Mouse (Mus musculus) midbrain, embryonic 13.5 days (tissue): ENCODE measurements at regions not wholly inside any gene's neighbourhood (a gene's known extent, or its start where the extent isn't known, plus 50 kb on each side); places are given as distances from the start of the nearest gene placed in this dataset.

Experiments used
- ATAC-seq: fragments of 200-750 bp; cut with Nextera tagmentation; 2 replicates; pipeline ENCODE4 v1.8.0; 2017; ENCODE audit warnings: mild to moderate bottlenecking, moderate TSS enrichment, moderate library complexity
- H3K27ac ChIP-seq: fragments of 300-500 bp; sonication (generic); 2 replicates; pipeline ENCODE4 v1.5.1; 2015; ENCODE audit warnings: inconsistent platforms, mild to moderate bottlenecking, moderate library complexity
- H3K27me3 ChIP-seq: fragments of 300-500 bp; sonication (generic); 2 replicates; pipeline ENCODE4 v1.6.1; 2015; ENCODE audit warnings: mild to moderate bottlenecking, inconsistent platforms
- H3K36me3 ChIP-seq: fragments of 300-500 bp; sonication (generic); 2 replicates; pipeline ENCODE4 v1.6.1; 2015; ENCODE audit warnings: mild to moderate bottlenecking, inconsistent platforms
- H3K4me1 ChIP-seq: fragments of 300-500 bp; sonication (generic); replicated peaks from 2 replicates; pipeline ENCODE4 v1.6.1; 2015; ENCODE audit warnings: inconsistent platforms
- H3K4me2 ChIP-seq: fragments of 300-500 bp; sonication (generic); replicated peaks from 2 replicates; pipeline ENCODE4 v1.6.1; 2015; ENCODE audit warnings: moderate library complexity, mild to moderate bottlenecking, inconsistent platforms
- H3K4me3 ChIP-seq: fragments of 300-500 bp; sonication (generic); replicated peaks from 2 replicates; pipeline ENCODE4 v1.5.1; 2015; ENCODE audit warnings: mild to moderate bottlenecking, inconsistent platforms
- H3K9ac ChIP-seq: fragments of 300-500 bp; sonication (generic); replicated peaks from 2 replicates; pipeline ENCODE4 v1.6.1; 2015; ENCODE audit warnings: mild to moderate bottlenecking, inconsistent platforms
- H3K9me3 ChIP-seq: fragments of 300-500 bp; sonication (generic); 2 replicates; pipeline ENCODE4 v1.6.1; 2016; ENCODE audit warnings: mild to moderate bottlenecking, inconsistent platforms
- WGBS: fragments of 180-500 bp; shearing (Covaris S2); methylation state at CpG from one replicate; pipeline ENCODE4 v1.1.7; 2015; 5-methylcytosine and 5-hydroxymethylcytosine counted together

DNA sequence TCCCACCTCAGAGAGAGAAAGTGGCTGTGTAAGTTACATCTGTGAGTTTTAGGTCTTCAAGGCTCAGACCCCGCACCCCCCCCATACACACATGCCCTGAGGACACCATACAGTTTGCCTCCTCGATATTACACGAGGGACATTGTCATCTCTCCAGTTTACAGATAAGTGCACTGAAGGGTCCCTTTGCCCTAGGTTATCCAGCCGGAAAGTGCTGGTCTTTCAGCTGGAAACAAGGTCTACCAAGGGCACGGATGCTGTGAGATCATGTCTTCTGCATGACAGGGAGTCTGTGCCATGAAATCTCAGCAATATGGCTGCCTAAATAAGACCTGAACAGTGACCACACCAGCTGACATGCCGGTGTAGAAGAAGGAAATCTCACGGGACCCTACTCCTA lies 329.8 kb downstream of the Gm49356 start:
- Histone ChIP-seq H3K36me3 (no peaks in the 10 kb centered on the region), H3K9me3 (no peaks in the 10 kb centered on the region), H3K27ac (no peak overlapping the region), H3K27me3 (no peaks in the 10 kb centered on the region), H3K9ac (no peak overlapping the region), H3K4me3 (no peak overlapping the region), H3K4me1 (no peaks in the 10 kb centered on the region), H3K4me2 (no peak overlapping the region)
- WGBS, result 82% methylated on average over 7 of the region's 7 CpGs
- ATAC-seq, result no peak

DNA sequence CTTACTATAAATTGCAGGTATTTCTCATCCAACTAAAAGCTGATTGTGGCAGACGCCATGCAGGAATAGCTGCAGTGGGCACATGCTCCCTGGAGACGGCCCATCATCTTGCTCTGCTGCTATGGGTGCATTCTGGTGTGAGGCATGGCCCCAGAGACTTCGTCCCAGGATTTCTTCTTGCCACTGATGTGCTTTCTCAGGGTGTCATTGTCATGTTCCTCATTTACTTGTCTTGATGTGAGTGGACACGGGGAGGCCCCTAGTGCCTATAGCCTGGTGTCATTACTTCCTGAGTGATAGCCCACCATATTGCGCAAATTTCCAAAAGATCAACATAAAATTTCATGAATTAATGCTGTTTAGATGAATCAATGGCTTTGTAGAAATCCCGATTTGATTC lies 336.5 kb downstream of the Gm49356 start:
- no peaks in the 10 kb centered on the region for H3K27me3 ChIP-seq
- no peaks in the 10 kb centered on the region for H3K4me1 ChIP-seq
- ATAC-seq, result no peak
- no peak overlapping the region for H3K4me2 ChIP-seq
- peaks cover 3% of the 10 kb centered on the region; the same call in 1 of the 2 replicates for H3K9me3 ChIP-seq
- H3K27ac ChIP-seq, result no peak overlapping the region
- no peak overlapping the region for H3K9ac ChIP-seq
- no peaks in the 10 kb centered on the region for H3K36me3 ChIP-seq
- H3K4me3 ChIP-seq, result no peak overlapping the region
- WGBS, result 86% methylated on average over 6 of the region's 6 CpGs

DNA sequence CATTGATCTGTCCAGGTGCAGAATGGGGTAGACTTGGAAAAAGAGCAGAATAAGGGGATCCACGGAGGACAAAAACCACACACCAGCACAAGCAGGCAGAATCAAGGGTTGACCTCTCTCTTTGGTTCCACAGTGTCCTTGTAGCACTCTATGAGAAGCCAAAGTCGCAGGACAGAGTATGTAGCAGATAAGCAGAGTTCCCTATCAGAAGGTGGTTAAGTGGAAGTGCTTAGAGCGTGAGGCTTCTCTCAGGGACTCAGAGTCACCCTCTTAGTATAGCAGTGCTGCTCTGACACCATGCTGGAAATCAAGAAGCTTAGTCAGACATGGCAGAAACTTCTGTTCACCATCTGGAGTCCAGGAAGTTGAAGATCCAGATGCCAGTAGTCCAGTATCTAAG lies 338.2 kb downstream of the Gm49356 start:
- Histone ChIP-seq H3K27ac (no peak overlapping the region), H3K9me3 (peaks cover 3% of the 10 kb centered on the region; the same call in 1 of the 2 replicates), H3K4me2 (no peak overlapping the region), H3K36me3 (no peaks in the 10 kb centered on the region), H3K4me1 (no peaks in the 10 kb centered on the region), H3K9ac (no peak overlapping the region), H3K27me3 (no peaks in the 10 kb centered on the region), H3K4me3 (no peak overlapping the region)
- WGBS, result 87% methylated on average over 3 of the region's 3 CpGs
- ATAC-seq, result no peak

DNA sequence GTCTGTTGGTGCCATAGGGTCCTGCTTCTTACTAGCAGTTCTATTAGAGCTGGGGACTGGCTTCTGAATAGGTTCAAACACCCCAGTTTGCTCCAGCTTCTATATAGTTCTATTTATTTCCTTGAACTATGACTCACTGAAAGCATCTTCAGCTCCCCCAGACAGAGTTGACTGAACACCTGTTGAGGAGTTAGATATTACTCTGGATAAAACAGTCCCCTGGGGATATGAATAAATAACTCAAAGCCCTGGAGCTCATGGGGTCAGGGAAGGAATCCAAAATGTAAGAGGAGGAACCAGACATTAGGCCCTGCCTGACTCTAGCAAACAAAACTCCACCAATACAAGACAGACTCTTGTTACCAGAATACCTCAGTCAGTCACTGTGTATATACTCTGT lies 341.4 kb downstream of the Gm49356 start:
- Histone ChIP-seq H3K27ac (no peak overlapping the region), H3K9ac (no peak overlapping the region), H3K4me1 (no peaks in the 10 kb centered on the region), H3K4me3 (no peak overlapping the region), H3K4me2 (no peak overlapping the region), H3K36me3 (no peaks in the 10 kb centered on the region), H3K27me3 (no peaks in the 10 kb centered on the region), H3K9me3 (peaks cover 14% of the 10 kb centered on the region; the same call in 1 of the 2 replicates)
- ATAC-seq, result no peak

DNA sequence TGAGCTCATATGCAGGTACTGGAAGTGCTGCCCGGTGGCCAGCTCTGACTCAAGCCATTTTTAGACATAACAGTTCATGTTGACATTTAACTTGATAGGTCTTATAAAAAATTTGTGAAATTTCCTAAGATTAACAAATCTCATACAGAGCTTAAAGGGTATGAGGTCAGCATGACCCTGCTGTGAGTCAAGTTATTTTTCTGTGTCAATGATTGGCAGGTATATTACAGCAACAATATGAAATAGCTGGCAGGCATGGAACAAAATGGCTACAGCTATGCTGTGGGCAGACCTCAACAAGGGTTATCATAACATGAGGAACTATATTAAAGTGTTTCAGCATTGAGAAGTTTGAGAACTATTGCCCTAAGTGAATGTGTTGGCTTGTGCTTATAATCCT lies 342.6 kb downstream of the Gm49356 start:
- WGBS, result 88% methylated on average over 1 of the region's 1 CpGs

DNA sequence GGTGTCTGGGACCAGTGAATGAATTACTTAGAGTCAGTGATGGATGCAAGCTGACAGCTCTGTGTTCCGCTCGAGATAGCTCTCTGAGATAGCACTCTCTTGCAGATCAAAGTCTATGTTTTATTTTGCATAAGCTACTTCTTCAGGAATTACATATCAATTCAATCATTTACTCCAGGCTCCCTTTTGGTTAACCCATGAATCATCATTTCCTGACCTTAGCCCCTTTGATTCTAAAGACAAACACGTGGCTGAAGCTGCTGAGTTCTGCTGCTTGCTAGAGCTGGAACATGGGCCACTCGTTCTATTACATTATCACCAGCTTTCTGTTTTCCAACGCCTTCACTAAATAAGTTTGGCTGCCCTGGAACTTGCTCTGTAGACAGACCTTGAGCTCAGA lies 343.2 kb downstream of the Gm49356 start:
- H3K27me3 ChIP-seq, result no peaks in the 10 kb centered on the region
- H3K9ac ChIP-seq, result no peak overlapping the region
- no peak overlapping the region for H3K4me2 ChIP-seq
- peaks cover 14% of the 10 kb centered on the region; the same call in 1 of the 2 replicates for H3K9me3 ChIP-seq
- no peak overlapping the region for H3K27ac ChIP-seq
- no peak for ATAC-seq
- H3K36me3 ChIP-seq, result no peaks in the 10 kb centered on the region
- H3K4me3 ChIP-seq, result no peak overlapping the region
- WGBS, result 80% methylated on average over 5 of the region's 5 CpGs
- H3K4me1 ChIP-seq, result no peaks in the 10 kb centered on the region

More for the DNA sequence above, 342.6 kb downstream of the Gm49356 start:
- Histone ChIP-seq H3K4me2 (no peak overlapping the region), H3K9ac (no peak overlapping the region), H3K9me3 (peaks cover 14% of the 10 kb centered on the region; the same call in 1 of the 2 replicates), H3K4me1 (no peaks in the 10 kb centered on the region), H3K4me3 (no peak overlapping the region), H3K27ac (no peak overlapping the region), H3K27me3 (no peaks in the 10 kb centered on the region), H3K36me3 (no peaks in the 10 kb centered on the region)
- no peak for ATAC-seq

DNA sequence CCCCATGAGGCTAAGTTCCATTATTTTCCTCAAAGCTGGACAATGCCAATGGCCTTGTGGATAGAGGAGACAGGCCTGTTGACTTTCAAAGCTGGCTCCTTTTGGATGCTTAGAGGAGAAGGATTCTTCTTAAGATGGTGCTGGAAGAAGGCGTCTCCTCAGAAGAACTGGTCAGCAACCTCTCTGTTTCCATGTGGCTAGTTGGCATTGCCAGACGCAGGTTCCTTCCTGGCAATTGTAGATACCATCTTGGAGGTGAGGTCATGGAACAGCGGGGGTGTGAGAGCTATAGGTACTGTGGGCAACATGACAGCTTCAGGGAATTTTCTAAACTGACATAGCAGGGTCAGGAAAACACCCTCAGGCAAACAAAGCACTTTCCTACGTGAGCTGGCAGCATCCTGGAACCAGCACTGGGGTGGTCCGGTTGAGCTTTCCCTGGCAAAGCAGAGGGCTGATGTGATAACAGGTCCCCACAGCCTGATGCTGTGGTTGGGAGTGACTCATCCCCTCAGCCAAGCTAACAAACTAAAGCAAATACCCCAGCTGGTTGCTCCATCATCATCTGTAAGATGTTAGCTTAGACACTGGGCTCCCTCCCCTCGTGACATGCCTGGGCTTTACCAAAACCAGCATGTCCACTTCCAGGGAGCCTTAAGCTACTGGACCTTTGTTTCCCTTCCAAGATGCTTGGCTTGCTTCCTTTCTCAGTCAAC lies 348.5 kb downstream of the Gm49356 start:
- no peak overlapping the region for H3K4me3 ChIP-seq

DNA sequence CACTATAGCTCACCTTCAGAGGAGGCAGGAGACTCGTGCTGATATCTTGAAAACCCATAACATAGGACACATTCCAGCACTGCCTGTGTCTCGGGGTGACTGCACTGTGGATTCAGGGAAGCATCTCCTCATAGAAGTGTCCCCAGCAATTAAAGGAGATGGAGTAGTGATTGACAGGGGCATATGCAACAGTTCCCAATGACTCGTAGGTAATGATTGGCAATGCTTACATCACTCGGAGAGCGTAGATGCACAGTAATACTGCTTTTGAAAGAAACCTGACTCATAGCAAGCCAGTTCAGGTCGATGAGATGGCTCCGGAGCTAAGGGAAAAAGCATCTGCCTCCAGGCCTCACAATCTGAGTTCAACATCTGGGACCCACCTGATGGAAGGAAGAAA lies 352.7 kb downstream of the Gm49356 start:
- 0 out of 2 replicates have a peak, but pooled peaks cover 5% of the 10 kb centered on the region for H3K4me1 ChIP-seq
- ATAC-seq, result no peak
- H3K27me3 ChIP-seq, result no peaks in the 10 kb centered on the region
- no peaks in the 10 kb centered on the region for H3K36me3 ChIP-seq
- 88% methylated on average over 7 of the region's 7 CpGs for WGBS
- H3K4me2 ChIP-seq, result no peak overlapping the region
- H3K27ac ChIP-seq, result no peak overlapping the region
- no peak overlapping the region for H3K4me3 ChIP-seq
- H3K9me3 ChIP-seq, result no peaks in the 10 kb centered on the region
- no peak overlapping the region for H3K9ac ChIP-seq

More for the DNA sequence above, 348.5 kb downstream of the Gm49356 start:
- 87% methylated on average over 6 of the region's 6 CpGs for WGBS
- H3K27me3 ChIP-seq, result no peaks in the 10 kb centered on the region
- H3K36me3 ChIP-seq, result no peaks in the 10 kb centered on the region
- 0 out of 2 replicates have a peak, but pooled peaks cover 5% of the 10 kb centered on the region for H3K4me1 ChIP-seq
- H3K27ac ChIP-seq, result no peak overlapping the region
- H3K9me3 ChIP-seq, result peaks cover 9% of the 10 kb centered on the region; the same call in 1 of the 2 replicates
- H3K4me2 ChIP-seq, result no peak overlapping the region
- no peak overlapping the region for H3K9ac ChIP-seq
- ATAC-seq, result no peak

DNA sequence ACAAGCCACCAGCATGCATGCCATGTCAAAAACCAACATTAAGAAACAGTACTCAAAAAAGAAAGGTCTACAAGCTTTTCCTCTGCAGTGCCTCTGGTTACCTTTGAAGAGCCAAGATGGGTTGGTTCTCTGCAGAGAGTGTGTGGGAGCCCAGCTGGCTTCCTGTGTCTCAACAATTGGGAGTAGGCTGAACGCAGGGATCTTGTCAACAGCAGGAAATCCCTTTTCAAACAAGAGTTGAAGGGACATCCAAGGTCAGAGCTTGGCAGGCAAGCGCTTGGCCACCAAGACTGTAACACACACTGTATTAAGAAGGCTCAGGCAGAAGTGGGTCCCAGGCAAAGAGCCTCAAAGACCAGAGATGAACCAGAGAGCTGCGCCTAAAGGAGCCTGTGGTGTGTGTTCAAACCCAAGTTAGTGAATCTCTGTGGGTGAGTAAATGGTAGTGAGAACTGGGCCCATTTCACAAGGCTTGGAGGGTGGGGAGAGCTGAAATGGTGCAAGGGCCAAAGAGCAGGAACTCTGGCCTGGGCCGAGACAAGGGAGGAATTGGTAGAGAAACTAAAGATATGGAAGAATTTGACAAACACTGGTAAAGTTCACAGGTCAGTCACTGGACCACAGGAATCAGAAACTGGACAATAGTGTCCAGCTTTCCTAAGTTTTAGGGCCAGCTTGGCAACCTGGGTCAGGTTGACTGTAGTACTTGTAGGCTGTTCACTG lies 357.0 kb downstream of the Gm49356 start:
- H3K4me1 ChIP-seq, result no peaks in the 10 kb centered on the region
- H3K4me2 ChIP-seq, result no peak overlapping the region
- WGBS, result 72% methylated on average over 4 of the region's 4 CpGs
- no peaks in the 10 kb centered on the region for H3K27me3 ChIP-seq
- no peak overlapping the region for H3K27ac ChIP-seq
- H3K9me3 ChIP-seq, result no peaks in the 10 kb centered on the region
- no peaks in the 10 kb centered on the region for H3K36me3 ChIP-seq
- H3K9ac ChIP-seq, result no peak overlapping the region
- ATAC-seq, result no peak
- no peak overlapping the region for H3K4me3 ChIP-seq

DNA sequence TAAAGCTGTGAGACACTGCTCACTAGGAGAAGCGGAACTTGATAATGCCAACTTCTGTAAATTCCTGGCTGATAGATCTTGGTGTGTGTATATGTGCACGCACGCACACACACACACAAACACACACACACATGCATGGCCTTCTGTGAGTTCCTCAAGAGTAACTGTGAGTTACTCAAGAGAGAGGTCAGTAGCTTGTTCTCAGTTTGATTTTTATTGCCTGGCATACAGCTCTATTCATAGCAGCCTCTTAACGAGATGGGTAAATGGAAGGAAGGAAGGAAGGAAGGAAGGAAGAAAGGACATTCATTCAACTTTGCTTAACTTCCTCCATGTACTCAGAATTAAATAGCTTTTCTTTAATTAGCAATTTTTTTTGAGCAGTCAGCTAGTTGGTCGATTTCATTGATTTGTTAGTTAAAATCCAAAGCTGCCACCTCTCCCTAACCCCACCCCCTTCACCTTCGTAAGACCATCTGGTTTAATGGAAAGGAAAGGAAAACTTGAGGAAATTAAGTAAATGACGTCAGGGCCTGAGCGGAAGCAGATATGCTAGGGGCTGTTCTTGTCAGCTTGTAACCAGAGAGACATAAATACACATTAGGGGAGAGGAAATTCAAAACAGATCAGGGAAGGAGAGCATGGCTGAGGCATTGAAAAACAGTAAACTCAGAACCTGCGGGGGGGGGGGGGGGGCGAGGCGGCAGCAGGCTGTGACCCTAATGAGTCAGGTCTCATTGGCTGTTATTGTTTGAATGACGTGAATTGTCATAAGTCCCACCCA lies 359.6 kb downstream of the Gm49356 start:
- Histone ChIP-seq H3K9ac (no peak overlapping the region), H3K9me3 (no peaks in the 10 kb centered on the region), H3K4me1 (no peaks in the 10 kb centered on the region), H3K4me3 (no peak overlapping the region), H3K27ac (no peak overlapping the region), H3K27me3 (no peaks in the 10 kb centered on the region), H3K36me3 (no peaks in the 10 kb centered on the region), H3K4me2 (no peak overlapping the region)
- no peak for ATAC-seq
- 81% methylated on average over 11 of the region's 12 CpGs for WGBS

DNA sequence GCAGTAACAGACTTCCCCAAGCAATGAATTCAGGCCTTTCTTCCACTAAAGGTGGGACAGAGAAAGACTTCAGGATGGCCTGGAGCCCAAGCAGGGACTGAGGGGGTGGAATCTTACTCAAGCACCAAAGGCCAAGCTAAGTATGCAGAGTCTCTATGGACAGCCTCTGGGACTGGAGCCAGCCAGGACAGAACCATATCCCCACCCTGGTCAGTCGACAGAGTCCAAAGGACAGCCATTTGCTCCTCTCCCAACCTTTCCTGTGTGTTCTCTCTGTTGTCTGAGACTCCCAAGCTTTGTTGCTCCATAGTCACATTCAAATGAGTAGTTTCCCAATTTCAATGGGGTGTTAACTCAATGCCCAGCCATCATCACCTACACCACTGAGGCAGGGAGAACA lies 372.3 kb downstream of the Gm49356 start:
- Histone ChIP-seq H3K27me3 (no peaks in the 10 kb centered on the region), H3K4me2 (no peak overlapping the region), H3K4me3 (no peak overlapping the region), H3K9ac (no peak overlapping the region), H3K36me3 (no peaks in the 10 kb centered on the region), H3K27ac (no peak overlapping the region), H3K4me1 (no peaks in the 10 kb centered on the region), H3K9me3 (no peaks in the 10 kb centered on the region)
- no peak for ATAC-seq
- WGBS, result 86% methylated on average over 1 of the region's 1 CpGs

DNA sequence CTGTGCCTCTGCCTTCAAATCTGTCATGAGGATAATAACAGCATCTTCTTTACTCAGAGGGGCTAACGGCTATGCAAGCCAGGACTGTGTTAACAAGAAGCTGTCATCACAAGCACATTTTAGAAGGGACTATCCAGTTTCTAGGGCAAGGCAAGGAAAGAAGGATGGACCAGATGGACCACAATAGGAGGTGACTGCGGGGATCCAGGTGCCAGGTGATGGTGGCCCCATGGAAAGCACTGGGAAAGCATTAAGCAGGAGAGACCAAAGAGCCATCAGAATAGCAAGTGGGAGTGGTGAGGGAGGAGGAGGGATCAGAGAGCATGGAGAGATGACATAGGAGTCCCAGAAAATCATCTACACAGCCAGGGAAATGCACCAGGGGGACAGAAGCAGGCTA lies 373.3 kb downstream of the Gm49356 start:
- no peaks in the 10 kb centered on the region for H3K9me3 ChIP-seq
- no peak overlapping the region for H3K4me2 ChIP-seq
- no peaks in the 10 kb centered on the region for H3K4me1 ChIP-seq
- no peak overlapping the region for H3K4me3 ChIP-seq
- H3K27me3 ChIP-seq, result no peaks in the 10 kb centered on the region
- no peak overlapping the region for H3K27ac ChIP-seq
- WGBS, result 83% methylated on average over 2 of the region's 2 CpGs
- no peaks in the 10 kb centered on the region for H3K36me3 ChIP-seq
- ATAC-seq, result no peak
- H3K9ac ChIP-seq, result no peak overlapping the region
